Mouse (Mus musculus) embryonic facial prominence, embryonic 11.5 days (tissue): Measurements from ENCODE around the gene Map4k4. TPM values are rescaled to one million over a fixed set of nuclear protein-coding genes. Genes with fewer than 3 reads are reported as not detected.

Source experiments
- ATAC-seq: fragments of 200-750 bp; cut with Nextera tagmentation; replicated peaks from 2 replicates; pipeline ENCODE4 v1.8.0; 2017; ENCODE audit warnings: low read depth; ENCODE audit not compliant: insufficient number of reproducible peaks, low FRiP score, low TSS enrichment
- DNase-seq: peaks from one replicate; pipeline ENCODE4 v3.0.0-alpha.2; 2015; ENCODE audit warnings: low spot score
- H3K27ac ChIP-seq: fragments of 300-500 bp; sonication (generic); replicated peaks from 2 replicates; pipeline ENCODE4 v1.5.1; 2014; ENCODE audit warnings: mild to moderate bottlenecking, low read depth, low read length, control low read depth
- H3K27me3 ChIP-seq: fragments of 300-500 bp; sonication (generic); 2 replicates; pipeline ENCODE4 v1.6.1; 2014; ENCODE audit warnings: mild to moderate bottlenecking, low read length, moderate library complexity, mixed read lengths; ENCODE audit not compliant: control insufficient read depth, insufficient read depth
- H3K36me3 ChIP-seq: fragments of 300-500 bp; sonication (generic); replicated peaks from 2 replicates; pipeline ENCODE4 v1.6.1; 2014; ENCODE audit warnings: low read depth, mild to moderate bottlenecking, low read length, moderate library complexity, mixed read lengths; ENCODE audit not compliant: control insufficient read depth, insufficient read depth
- H3K4me1 ChIP-seq: fragments of 300-500 bp; sonication (generic); 2 replicates; pipeline ENCODE4 v1.6.1; 2014; ENCODE audit warnings: low read length, mixed read lengths; ENCODE audit not compliant: control insufficient read depth, insufficient read depth
- H3K4me2 ChIP-seq: fragments of 300-500 bp; sonication (generic); 2 replicates; pipeline ENCODE4 v1.6.1; 2014; ENCODE audit warnings: low read depth, mild to moderate bottlenecking, control low read depth, low read length, moderate library complexity
- H3K4me3 ChIP-seq: fragments of 300-500 bp; sonication (generic); 2 replicates; pipeline ENCODE4 v1.5.1; 2014; ENCODE audit warnings: low read depth, low read length, control low read depth
- H3K9ac ChIP-seq: fragments of 300-500 bp; sonication (generic); replicated peaks from 2 replicates; pipeline ENCODE4 v1.6.1; 2014; ENCODE audit warnings: mild to moderate bottlenecking, control low read depth, low read length
- H3K9me3 ChIP-seq: fragments of 300-500 bp; sonication (generic); replicated peaks from 2 replicates; pipeline ENCODE4 v1.6.1; 2016; ENCODE audit warnings: mild to moderate bottlenecking, low read length, inconsistent platforms, mixed read lengths; ENCODE audit not compliant: control insufficient read depth
- WGBS: fragments of 180-500 bp; shearing (Covaris S2); extraction: QIAGEN DNeasy Blood & Tissue Kit; methylation state at CpG from one replicate; pipeline ENCODE4 v1.1.7; 2014; 5-methylcytosine and 5-hydroxymethylcytosine counted together
- polyA plus RNA-seq: library from polyadenylated mRNA; unstranded; fragments of >200 nt; fragmentation: Nextera tagmentation; extraction: Ambion mirVana; gene quantifications from 2 replicates; pipeline ENCODE4 v1.2.1, GENCODE M21; 2014

Map4k4 gene
- polyA plus RNA-seq, 1 experiment from 2014 or later = 27.7 TPM

DNA sequence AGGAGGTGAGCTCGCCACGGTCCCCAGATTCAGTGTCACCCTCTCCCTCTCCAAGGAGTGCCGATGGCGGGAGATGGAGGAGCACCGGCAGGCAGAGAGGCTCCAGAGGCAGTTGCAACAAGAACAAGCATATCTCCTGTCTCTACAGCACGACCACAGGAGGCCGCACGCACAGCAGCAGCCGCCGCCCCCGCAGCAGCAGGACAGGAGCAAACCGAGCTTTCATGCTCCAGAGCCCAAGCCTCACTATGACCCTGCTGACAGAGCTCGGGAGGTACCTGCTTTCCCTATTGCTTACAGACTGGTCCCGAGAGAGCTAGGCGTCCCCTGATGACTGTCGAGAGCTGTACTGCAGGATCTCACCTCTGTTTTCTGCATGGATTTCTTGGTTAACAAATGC, 99.8 kb downstream of the Map4k4 start:
- Histone ChIP-seq H3K27me3 (no peaks in the 10 kb centered on the region), H3K4me1 (no peaks in the 10 kb centered on the region), H3K9ac (no peak overlapping the region), H3K4me2 (no peak overlapping the region), H3K9me3 (no peaks in the 10 kb centered on the region), H3K4me3 (no peak overlapping the region), H3K36me3 (peaks cover 23% of the 10 kb centered on the region), H3K27ac (no peak overlapping the region)
- 85% methylated on average over 16 of the region's 16 CpGs for WGBS
- ATAC-seq (no peak), DNase-seq (no peak)

DNA sequence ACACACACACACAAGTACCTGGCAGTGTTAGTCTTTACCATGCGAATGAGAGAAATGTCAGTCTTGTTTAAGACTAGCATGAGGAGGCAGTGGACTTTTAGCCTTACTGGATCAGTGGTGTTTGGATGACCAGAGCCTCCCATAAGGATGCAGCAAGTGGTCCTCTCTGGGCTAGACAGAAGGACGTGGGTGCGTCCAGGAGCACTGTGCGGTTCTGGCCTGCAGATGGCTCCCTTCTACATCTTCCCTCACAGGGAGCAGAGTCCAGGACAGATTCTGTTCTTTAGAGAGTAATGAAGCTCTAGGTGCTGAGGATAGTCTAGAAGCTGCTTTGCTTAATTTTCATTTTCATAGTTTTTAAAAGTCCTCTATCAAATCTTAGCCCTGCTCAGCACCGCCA, 100.2 kb downstream of the Map4k4 start:
- Histone ChIP-seq H3K4me1 (no peaks in the 10 kb centered on the region), H3K9ac (no peak overlapping the region), H3K36me3 (peaks cover 25% of the 10 kb centered on the region), H3K27me3 (no peaks in the 10 kb centered on the region), H3K4me2 (no peak overlapping the region), H3K27ac (no peak overlapping the region), H3K4me3 (no peak overlapping the region), H3K9me3 (no peaks in the 10 kb centered on the region)
- WGBS = 71% methylated on average over 5 of the region's 5 CpGs
- no peak for ATAC-seq
- DNase-seq = no peak

DNA sequence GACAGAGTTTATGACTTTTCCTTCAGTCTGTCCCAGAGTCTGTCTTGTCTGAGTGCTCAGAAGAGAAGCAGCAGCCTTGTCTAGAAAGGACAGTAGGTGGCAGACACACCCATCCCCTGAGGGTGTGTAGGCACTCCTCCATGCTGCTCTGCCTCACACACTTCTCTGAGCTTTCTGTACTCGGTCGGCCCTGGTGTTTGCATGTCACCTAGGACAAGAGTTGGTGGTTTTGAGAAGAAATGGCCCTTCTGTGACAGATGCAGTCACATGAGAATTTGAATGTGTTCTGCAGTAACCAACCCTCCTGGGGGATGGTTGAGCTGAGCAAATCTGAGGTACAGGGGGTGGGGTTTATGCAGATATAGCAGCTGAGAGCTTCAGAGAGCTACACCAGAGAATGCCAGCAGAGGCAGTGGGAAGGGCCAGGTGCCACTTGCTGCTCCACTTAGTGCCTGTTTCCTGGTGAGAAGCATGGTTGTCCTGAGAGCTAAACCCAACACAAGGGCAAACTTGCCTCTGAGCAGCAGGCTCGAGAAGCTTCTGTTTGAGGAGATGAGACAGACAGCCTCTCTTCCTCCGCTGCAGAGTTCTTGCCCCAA, 101.5 kb downstream of the Map4k4 start:
- H3K9ac ChIP-seq = no peak overlapping the region
- no peak overlapping the region for H3K27ac ChIP-seq
- 86% methylated on average over 4 of the region's 4 CpGs for WGBS
- ATAC-seq (no peak), DNase-seq (no peak)
- H3K4me1 ChIP-seq = no peaks in the 10 kb centered on the region
- H3K4me2 ChIP-seq = no peak overlapping the region
- no peak overlapping the region for H3K4me3 ChIP-seq
- peaks cover 29% of the 10 kb centered on the region for H3K36me3 ChIP-seq
- no peaks in the 10 kb centered on the region for H3K27me3 ChIP-seq
- H3K9me3 ChIP-seq = no peaks in the 10 kb centered on the region

DNA sequence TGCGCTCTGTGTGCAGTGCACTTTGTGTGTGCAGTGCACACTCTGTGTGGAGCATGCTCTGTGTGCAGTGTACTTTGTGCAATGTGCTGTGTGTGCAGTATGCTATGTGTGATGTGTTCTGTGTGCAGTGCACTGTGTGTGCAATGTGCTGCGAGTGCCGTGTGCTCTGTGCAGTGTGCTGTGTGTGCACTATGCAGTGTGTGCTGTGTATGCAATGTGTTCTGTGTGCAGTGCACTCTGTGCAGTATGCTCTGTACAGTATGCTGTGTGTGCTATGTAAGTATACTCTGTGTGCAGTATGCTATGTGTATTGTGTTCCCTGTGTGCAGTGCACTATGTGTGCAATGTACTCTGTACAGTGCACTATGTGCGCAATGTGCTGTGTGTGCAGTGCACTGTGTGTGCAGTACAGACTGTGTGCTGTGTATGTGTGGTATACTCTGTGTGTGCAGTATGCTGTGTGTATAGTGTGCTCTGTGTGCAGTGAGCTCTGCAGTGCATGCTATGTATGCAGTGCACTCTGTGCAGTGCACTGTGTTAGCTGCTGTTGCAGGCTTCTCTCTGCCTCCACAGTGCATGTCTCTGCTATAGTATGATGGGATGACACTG, 105.4 kb downstream of the Map4k4 start:
- no peak for DNase-seq
- ATAC-seq = no peak; the same call in 1 of the 2 replicates
- H3K36me3 ChIP-seq = peaks cover 34% of the 10 kb centered on the region
- no peaks in the 10 kb centered on the region for H3K4me1 ChIP-seq
- WGBS = 94% methylated on average over 4 of the region's 4 CpGs
- H3K4me2 ChIP-seq = no peak overlapping the region
- no peaks in the 10 kb centered on the region for H3K9me3 ChIP-seq
- H3K27me3 ChIP-seq = no peaks in the 10 kb centered on the region
- H3K9ac ChIP-seq = no peak overlapping the region
- H3K4me3 ChIP-seq = no peak overlapping the region
- H3K27ac ChIP-seq = no peak overlapping the region

DNA sequence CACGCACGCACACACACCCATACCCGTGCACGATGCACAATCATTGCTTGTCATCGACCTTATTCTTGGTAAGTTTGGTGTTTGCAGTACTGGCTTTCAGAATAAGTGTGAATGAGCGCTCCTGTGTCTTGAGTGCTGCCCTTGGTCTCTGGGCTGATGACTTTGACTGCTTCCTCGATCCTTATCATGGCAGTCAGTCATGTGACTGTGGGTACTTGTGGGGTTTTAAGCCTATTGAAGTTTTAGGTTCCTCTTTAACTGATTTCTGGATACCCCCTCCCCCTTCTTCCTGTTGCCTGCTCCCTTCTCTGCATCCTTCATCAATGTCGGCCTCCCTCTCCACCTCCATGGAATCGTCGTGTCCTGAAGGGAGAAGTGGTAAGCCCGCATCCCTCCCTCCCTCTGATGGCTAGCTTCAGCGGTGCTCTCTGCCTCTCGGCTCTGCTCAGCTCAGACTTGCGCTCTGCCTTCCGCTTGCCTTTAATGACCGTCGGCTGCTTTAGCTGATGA, 107.3 kb downstream of the Map4k4 start:
- Histone ChIP-seq H3K9ac (no peak overlapping the region), H3K4me3 (no peak overlapping the region), H3K27me3 (no peaks in the 10 kb centered on the region), H3K9me3 (no peaks in the 10 kb centered on the region), H3K36me3 (peaks cover 34% of the 10 kb centered on the region), H3K4me2 (no peak overlapping the region), H3K27ac (no peak overlapping the region), H3K4me1 (no peaks in the 10 kb centered on the region)
- no peak for ATAC-seq
- no peak for DNase-seq
- WGBS = 86% methylated on average over 17 of the region's 17 CpGs

DNA sequence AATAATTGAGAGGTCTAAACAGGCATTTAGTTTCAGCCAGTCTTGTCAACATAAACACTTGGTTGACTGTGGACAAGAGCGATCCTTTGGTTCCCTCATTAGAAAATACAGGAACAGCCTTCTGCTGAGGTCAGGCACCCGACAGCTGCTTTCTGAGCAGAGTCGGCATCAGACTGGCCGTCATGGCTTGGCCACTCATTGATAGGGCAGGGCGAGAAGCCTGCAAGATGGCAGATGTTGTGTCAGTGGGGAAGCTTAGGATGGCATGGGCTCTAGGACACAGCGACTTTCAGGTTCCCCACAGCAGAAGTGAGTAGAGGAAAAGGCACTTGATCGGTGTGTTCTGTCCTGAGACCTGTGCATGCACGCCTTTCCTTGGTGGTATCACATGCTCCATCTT, 112.0 kb downstream of the Map4k4 start:
- no peaks in the 10 kb centered on the region for H3K9me3 ChIP-seq
- DNase-seq (no peak), ATAC-seq (no peak)
- no peak overlapping the region for H3K27ac ChIP-seq
- H3K4me1 ChIP-seq = no peaks in the 10 kb centered on the region
- 93% methylated on average over 8 of the region's 8 CpGs for WGBS
- H3K27me3 ChIP-seq = no peaks in the 10 kb centered on the region
- no peak overlapping the region for H3K4me3 ChIP-seq
- H3K36me3 ChIP-seq = peaks cover 28% of the 10 kb centered on the region
- H3K4me2 ChIP-seq = no peak overlapping the region
- no peak overlapping the region for H3K9ac ChIP-seq

DNA sequence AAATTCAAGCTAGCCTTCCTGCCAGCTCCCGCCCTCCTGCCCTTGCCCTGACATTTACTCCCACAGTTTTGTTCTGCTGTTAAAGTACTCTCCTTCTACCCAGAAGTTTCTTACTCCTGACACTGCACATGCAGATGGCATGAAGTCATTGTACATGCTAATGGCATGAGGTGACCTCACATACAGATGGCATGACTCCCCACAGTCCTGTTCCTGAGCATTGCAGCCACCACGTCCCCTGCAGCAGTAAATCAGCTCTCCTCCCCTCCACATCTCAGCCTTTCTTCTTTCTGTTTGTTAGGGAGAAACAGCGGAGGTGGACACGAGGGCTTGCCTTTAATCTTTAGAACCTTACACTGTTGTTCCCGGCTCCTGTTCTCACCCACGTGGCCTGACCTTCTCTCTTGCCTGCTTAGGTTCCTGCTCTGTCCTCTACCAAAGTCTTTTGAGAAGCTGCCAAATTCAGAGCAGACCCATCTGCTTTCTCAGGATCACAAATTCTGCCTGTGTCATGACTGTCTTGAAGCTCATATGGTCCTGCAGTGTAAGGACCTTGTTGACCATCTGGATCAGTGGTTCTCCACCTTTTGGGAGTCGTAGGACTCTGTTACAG, 114.5 kb downstream of the Map4k4 start:
- Histone ChIP-seq H3K9ac (no peak overlapping the region), H3K4me2 (no peak overlapping the region), H3K9me3 (no peaks in the 10 kb centered on the region), H3K27me3 (no peaks in the 10 kb centered on the region), H3K36me3 (peaks cover 23% of the 10 kb centered on the region), H3K27ac (no peak overlapping the region), H3K4me1 (no peaks in the 10 kb centered on the region), H3K4me3 (no peak overlapping the region)
- WGBS = 90% methylated on average over 7 of the region's 7 CpGs
- no peak for ATAC-seq
- no peak for DNase-seq

DNA sequence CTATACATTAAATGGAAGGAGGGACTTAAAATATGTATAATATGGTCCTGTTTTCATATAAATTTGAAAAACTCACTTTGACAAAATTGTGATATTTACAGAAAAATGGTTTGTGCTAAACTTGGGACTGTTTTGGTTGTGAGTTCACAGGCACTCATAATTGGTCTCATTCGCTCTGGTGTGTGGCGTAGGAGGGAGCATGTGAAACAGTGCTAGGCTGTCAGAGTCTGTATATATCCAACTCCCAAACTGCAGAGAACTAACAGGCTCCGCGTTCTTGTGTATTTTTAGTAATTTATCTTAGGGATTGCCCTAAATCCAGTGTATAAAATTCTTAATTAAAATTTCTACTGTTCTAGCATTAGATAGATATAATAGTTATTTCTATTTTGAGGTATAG, 120.9 kb downstream of the Map4k4 start:
- Histone ChIP-seq H3K27me3 (no peaks in the 10 kb centered on the region), H3K27ac (no peak overlapping the region), H3K9ac (no peak overlapping the region), H3K36me3 (peaks cover 21% of the 10 kb centered on the region), H3K4me1 (no peaks in the 10 kb centered on the region), H3K4me3 (no peak overlapping the region), H3K4me2 (no peak overlapping the region), H3K9me3 (no peaks in the 10 kb centered on the region)
- 94% methylated on average over 4 of the region's 4 CpGs for WGBS
- no peak for ATAC-seq
- DNase-seq = no peak
